Mouse (Mus musculus): Measurements from ENCODE around the gene Tcf3.

Tcf3 gene

DNA sequence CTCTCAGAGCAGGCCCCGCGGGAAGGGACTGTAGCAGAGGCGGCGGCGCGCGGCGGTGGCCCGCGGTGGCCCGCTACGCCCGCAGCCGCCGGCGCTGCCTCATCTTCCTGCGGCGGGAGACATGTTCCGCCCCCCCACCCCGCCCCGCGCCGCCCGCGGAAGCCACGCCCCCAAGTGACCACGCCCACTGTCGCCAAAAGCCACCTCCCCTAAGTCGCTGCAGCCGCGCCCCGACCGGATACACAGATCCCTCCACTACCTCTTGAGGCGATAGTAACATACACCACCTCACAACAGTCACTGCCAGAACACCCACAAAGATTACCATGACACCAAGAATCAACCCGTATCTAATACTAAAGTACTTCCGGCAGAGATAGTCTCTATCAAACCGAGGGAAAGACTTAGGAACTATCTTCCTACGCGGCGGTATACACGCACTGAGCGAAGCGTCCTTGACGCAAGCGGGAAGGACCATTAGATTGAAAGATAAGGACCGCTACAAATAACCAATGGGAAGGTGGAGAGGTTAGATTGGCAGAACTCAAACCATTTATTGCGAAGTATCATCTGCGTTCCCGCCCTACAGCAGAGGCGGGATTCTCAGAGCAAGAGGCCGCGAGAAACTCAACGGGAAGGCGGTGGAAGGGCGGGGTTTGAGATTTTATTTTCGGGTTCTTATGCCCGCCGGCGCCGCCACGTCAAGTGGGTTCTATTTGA lies at the start of gene Tcf3:
Tcf3 (minus strand) TSS at position 135 of the 720 bp plus-strand sequence.
- peak; percentile 96 for DNase-seq

- peak; percentile 69 for DNase-seq
Measured at GRCm38 (mm10) chr10:80481002-80481401, 47.6 kb upstream of the Tcf3 start.

DNA sequence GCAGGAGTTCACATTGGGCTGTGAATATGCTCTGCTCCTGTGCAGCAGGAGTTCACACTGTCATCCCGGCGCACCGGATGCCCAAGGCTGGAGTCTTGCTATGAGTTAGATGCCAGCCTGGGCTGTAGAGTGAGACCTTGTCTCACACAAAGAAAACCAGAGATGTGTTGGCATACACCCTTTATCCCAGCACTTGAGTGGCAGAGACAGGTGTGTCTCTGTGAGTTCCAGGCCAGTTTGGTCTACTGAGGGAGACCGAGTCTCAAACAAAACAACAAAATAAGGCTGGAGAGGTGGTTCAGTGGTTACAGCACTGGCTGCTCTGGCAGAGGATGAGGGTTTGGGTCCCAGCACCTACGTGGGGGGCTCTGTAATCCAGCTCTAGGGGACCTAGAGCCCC lies 45.1 kb upstream of the Tcf3 start:
- no peak for DNase-seq

GRCm38 (mm10) chr10:80475290-80475959 lies 42.0 kb upstream of the Tcf3 start:
- DNase-seq: peak; percentile 90

- DNase-seq: no peak
Measured at GRCm38 (mm10) chr10:80465066-80465465, 31.6 kb upstream of the Tcf3 start.

GRCm38 (mm10) chr10:80464381-80465035 lies 31.1 kb upstream of the Tcf3 start:
- DNase-seq: no peak

DNA sequence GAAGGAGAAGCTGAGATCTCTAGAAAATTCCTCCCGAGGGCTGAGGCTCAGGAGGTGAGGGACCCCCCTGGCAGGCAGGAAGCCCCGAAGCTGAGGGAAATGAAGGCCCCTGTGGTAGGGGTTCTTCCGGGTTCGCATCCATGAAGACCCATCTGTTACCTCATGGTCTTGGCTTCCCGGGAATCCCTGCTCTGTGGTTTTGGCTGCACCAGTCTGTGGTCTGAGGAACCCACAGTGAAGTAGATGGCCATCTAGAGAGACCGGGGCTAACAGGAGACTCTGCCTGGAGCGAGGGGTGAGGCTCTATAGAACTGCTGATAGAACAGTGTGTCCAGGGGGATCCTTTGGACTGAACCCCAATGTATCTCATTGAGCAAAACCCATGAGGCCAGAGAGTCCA lies 27.9 kb upstream of the Tcf3 start:
- DNase-seq: no peak

DNA sequence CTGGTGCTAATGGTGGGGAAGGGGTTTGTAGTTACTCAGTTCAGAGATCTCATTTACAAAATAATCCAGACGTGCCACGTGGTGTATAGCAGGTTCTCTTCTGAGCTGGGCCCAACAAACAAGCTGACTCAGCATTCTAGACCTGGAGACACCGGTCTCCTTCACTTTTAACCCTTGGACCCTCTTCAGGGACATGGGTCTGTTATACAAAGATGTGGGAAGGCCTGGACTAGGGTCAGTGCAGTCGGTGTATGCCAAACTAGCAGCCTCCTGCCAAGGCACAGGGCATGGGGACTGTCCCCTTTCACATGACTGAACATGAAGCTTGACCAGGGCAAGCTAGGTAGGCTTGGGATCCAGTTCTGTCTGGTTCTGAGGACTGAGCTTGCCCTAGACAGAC lies 26.9 kb upstream of the Tcf3 start:
- DNase-seq: no peak

DNA sequence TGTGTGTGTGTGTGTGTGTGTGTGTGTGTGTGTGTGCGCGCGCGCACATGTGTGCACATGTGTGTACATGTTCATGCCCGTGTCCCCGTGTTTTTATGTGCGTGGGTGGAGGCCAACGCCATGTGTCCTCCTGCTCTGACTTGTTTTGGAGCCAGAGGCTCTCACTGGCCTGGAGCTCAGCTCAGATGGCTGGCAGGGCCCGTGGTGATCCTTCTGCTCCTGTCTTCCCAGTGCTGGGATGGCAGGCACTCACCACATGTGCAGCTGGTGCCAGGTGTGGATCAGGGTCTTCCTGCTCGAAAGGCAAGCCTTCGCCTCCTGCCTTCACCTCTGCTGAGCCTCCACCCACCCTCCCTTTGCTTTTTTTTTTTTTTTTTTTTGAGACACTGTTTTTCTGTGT lies 26.2 kb upstream of the Tcf3 start:
- no peak for DNase-seq

GRCm38 (mm10) chr10:80459236-80459635 lies 25.8 kb upstream of the Tcf3 start:
- DNase-seq: no peak

- DNase-seq: no peak
Measured at GRCm38 (mm10) chr10:80455697-80456096, 22.2 kb upstream of the Tcf3 start.

GRCm38 (mm10) chr10:80454781-80455180 lies 21.3 kb upstream of the Tcf3 start:
- DNase-seq: no peak

GRCm38 (mm10) chr10:80453601-80454000 lies 20.2 kb upstream of the Tcf3 start:
- DNase-seq: no peak

- no peak for DNase-seq
Measured at GRCm38 (mm10) chr10:80450599-80450998, 17.2 kb upstream of the Tcf3 start.

GRCm38 (mm10) chr10:80445898-80446601 lies 12.6 kb upstream of the Tcf3 start:
- DNase-seq: peak; percentile 87

- DNase-seq: no peak
Measured at GRCm38 (mm10) chr10:80445052-80445451, 11.6 kb upstream of the Tcf3 start.

DNA sequence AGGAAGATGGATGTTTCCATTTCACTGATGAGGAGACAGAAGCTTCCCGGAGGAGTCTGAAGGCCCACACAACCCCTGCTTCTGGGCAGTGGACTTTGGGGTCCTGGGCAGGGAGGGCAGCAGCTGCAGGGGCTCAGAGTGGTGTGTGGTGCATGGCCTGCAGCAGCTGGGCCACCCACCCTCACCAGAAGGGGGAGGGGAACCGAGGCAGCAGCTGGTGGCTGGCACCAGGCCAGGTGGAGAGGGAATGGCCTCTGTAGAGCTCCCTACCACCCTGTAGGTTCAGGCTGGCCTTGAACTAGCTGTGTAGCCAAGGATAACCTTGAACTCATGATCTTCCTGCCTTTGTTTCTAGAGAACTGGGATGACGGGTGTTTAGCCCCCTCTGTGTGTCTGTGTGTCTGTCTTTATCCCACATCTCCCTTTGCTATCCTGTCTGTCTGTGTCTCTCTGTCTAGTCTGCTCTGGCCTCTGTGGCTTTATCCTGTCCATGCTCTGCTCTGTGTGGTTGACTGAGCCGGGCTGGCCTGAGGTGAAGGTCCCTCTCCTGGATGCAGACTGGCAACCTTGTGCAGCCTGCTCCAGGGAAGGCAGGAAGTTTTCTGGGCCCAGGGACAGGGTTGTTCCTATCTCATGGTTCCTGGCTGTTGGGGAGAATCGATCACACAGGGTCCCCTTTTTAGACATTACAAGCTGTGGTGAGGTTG lies 11.0 kb upstream of the Tcf3 start:
- DNase-seq: no peak

- DNase-seq: no peak
Measured at GRCm38 (mm10) chr10:80443575-80444278, 10.3 kb upstream of the Tcf3 start.

- no peak for DNase-seq
Measured at GRCm38 (mm10) chr10:80442989-80443388, 9.5 kb upstream of the Tcf3 start.

DNA sequence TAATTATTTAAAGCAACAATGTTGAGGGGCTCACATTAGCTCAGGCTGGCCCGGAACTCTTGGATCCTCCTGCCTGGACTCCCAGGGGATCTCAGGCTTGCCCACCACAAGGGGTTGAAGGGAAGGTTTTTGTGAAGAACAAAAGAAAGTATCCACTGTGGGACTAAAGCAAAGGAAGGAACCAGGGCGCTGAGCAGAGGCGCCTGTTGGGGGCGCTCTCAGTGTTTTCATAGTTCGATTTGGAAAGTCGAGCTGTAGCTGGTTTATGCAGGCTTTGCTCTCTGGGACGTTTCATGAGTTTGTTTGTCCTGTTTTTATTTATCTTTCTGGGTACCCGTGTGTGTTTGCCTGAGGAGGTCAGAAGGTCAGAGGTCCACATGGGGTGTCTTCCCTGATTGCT lies 8.2 kb upstream of the Tcf3 start:
- DNase-seq: no peak

GRCm38 (mm10) chr10:80440031-80440430 lies 6.6 kb upstream of the Tcf3 start:
- no peak for DNase-seq

DNA sequence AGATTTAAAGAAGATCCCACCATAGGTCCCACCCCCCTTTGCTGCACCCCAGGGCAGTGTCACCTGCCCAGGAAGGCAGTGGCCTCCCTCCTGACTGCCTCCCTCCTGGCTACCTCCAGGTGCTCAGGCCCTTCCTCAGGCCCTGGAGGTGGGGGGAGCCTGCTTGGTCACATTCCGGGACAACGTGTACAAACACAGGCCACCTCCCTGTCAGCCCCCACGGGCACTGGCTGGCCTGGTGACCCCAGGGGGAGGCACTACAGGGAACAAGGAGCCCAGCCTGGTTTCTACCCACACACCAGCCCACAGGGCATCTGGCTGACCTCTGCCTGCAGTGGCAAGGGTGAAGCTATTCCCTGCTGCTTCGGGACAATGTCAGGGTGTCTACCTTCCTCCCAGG lies 4.5 kb upstream of the Tcf3 start:
- no peak for DNase-seq

All from thymus, postnatal 14 days (tissue).